ENCODE assay signal across 12 mouse cellular contexts in genomic region chr8:127809203-127810155, GRCm38 (mm10).
A peak's percentile ranks its signal among the peaks of the same experiment; 100 is the strongest.
DNase-seq lines count a peak whose midpoint lies in the region; ATAC-seq and TF ChIP-seq lines count a peak whose summit lies in the region.
"Had no signal": no experiment of that assay in that cellular context is flagged by ENCODE, and none has a peak within 500 bp of the region (broad histone marks: within the 10 kb centered on the region; RNA-seq: fewer than 3 reads in every experiment).

No protein-coding gene starts in this region.

- H3K4me2 ChIP-seq in embryonic facial prominence, embryonic 13.5 days, result no peak overlapping the region
- H3K4me2 ChIP-seq in lung, postnatal 0 days (replicated peaks; ENCODE audit: low read depth, low read length), result no peak overlapping the region
- no peak overlapping the region for H3K4me2 ChIP-seq in hindbrain, embryonic 12.5 days (replicated peaks)
- H3K4me2 ChIP-seq: forebrain, embryonic 12.5 days; hindbrain, embryonic 15.5 days had no signal

- no peak for TF ChIP-seq CTCF in lung, postnatal 0 days (IDR thresholded peaks at IDR 0.05)

- peak overlapping the region; percentile 44; the same call in 1 of the 2 replicates for H3K27ac ChIP-seq in embryonic facial prominence, embryonic 13.5 days
- peak overlapping the region; percentile 51; the same call in 1 of the 2 replicates for H3K27ac ChIP-seq in lung, postnatal 0 days (ENCODE audit: low read length)
- H3K27ac ChIP-seq in hindbrain, embryonic 12.5 days, result no peak overlapping the region
- H3K27ac ChIP-seq: forebrain, embryonic 12.5 days; hindbrain, embryonic 15.5 days; stomach, postnatal 0 days had no signal

- 43% methylated on average over 7 of the region's 7 CpGs for WGBS in embryonic facial prominence, embryonic 13.5 days
- WGBS in lung, postnatal 0 days, result 41% methylated on average over 7 of the region's 7 CpGs
- 65% methylated on average over 7 of the region's 7 CpGs for WGBS in hindbrain, embryonic 12.5 days

- DNase-seq in kidney, adult 9 months, result peak; percentile 19
- no peak for DNase-seq in kidney, postnatal 14 days
- peak; percentile 18 to 27 for DNase-seq in heart, postnatal 10 days
- peak; percentile 85 for DNase-seq in lung, postnatal 0 days (ENCODE audit: low spot score)
- no peak for DNase-seq in right cerebral cortex, postnatal 4 days
- DNase-seq: adrenal gland, postnatal 36 days; cerebellum, adult 11 months had no signal

- TF ChIP-seq EP300 in lung, postnatal 0 days (IDR thresholded peaks at IDR 0.05), result peak; percentile 92

- H3K4me1 ChIP-seq in embryonic facial prominence, embryonic 13.5 days, result peaks cover 9% of the 10 kb centered on the region; the same call in 1 of the 2 replicates
- peaks cover 3% of the 10 kb centered on the region; the same call in 1 of the 2 replicates for H3K4me1 ChIP-seq in lung, postnatal 0 days (ENCODE audit: insufficient read depth, low read depth, low read length)
- no peaks in the 10 kb centered on the region for H3K4me1 ChIP-seq in hindbrain, embryonic 12.5 days
- H3K4me1 ChIP-seq: forebrain, embryonic 12.5 days had no signal

- no peaks in the 10 kb centered on the region for H3K9me3 ChIP-seq in embryonic facial prominence, embryonic 13.5 days
- no peaks in the 10 kb centered on the region for H3K9me3 ChIP-seq in lung, postnatal 0 days (ENCODE audit: low read length)
- no peaks in the 10 kb centered on the region for H3K9me3 ChIP-seq in hindbrain, embryonic 12.5 days (replicated peaks)
- H3K9me3 ChIP-seq: forebrain, embryonic 12.5 days; hindbrain, embryonic 15.5 days had no signal

- no peak overlapping the region for H3K4me3 ChIP-seq in embryonic facial prominence, embryonic 13.5 days
- no peak overlapping the region for H3K4me3 ChIP-seq in lung, postnatal 0 days (ENCODE audit: low read depth, low read length)
- no peak overlapping the region for H3K4me3 ChIP-seq in hindbrain, embryonic 12.5 days
- H3K4me3 ChIP-seq: forebrain, embryonic 12.5 days; hindbrain, embryonic 15.5 days had no signal

- intact Hi-C loops in heart, postnatal 10 days (cut with DNase I), result no loop called here

- H3K27me3 ChIP-seq in embryonic facial prominence, embryonic 13.5 days, result peaks cover 10% of the 10 kb centered on the region; the same call in 1 of the 2 replicates
- H3K27me3 ChIP-seq in lung, postnatal 0 days (replicated peaks; ENCODE audit: insufficient read depth, low read length), result no peaks in the 10 kb centered on the region
- no peaks in the 10 kb centered on the region for H3K27me3 ChIP-seq in hindbrain, embryonic 12.5 days
- H3K27me3 ChIP-seq: forebrain, embryonic 12.5 days; hindbrain, embryonic 15.5 days had no signal

- ATAC-seq in embryonic facial prominence, embryonic 13.5 days (ENCODE audit: insufficient number of reproducible peaks, insufficient read depth, low FRiP score, low TSS enrichment, low read depth), result no peak
- peak; percentile 67 for ATAC-seq in lung, postnatal 0 days
- ATAC-seq in hindbrain, embryonic 12.5 days (ENCODE audit: low FRiP score), result no peak

- no peak overlapping the region for H3K9ac ChIP-seq in embryonic facial prominence, embryonic 13.5 days
- no peak overlapping the region for H3K9ac ChIP-seq in lung, postnatal 0 days (replicated peaks; ENCODE audit: low read depth)
- H3K9ac ChIP-seq in hindbrain, embryonic 12.5 days, result no peak overlapping the region
- H3K9ac ChIP-seq: forebrain, embryonic 12.5 days; hindbrain, embryonic 15.5 days had no signal

- H3K36me3 ChIP-seq in embryonic facial prominence, embryonic 13.5 days, result no peaks in the 10 kb centered on the region
- no peaks in the 10 kb centered on the region for H3K36me3 ChIP-seq in lung, postnatal 0 days (ENCODE audit: insufficient read depth, low read length)
- H3K36me3 ChIP-seq in hindbrain, embryonic 12.5 days, result no peaks in the 10 kb centered on the region
- H3K36me3 ChIP-seq: forebrain, embryonic 12.5 days; hindbrain, embryonic 15.5 days had no signal

Comparison
In these comparisons a context has a peak if more than half of its experiments do, and no peak if none do; other contexts are left out.
1. DNase-seq: peak in kidney, adult 9 months (single experiment), heart, postnatal 10 days (2 of 2) and lung, postnatal 0 days (single experiment); none in kidney, postnatal 14 days (single experiment) and right cerebral cortex, postnatal 4 days (single experiment).